ENCODE assay signal across 22 mouse cellular contexts in genomic region chr11:19714888-19715595, GRCm38 (mm10).
DNase-seq lines count a peak whose midpoint lies in the region; ATAC-seq and TF ChIP-seq lines count a peak whose summit lies in the region.
"Had no signal": no experiment of that assay in that cellular context is flagged by ENCODE, and none has a peak within 500 bp of the region (broad histone marks: within the 10 kb centered on the region; RNA-seq: fewer than 3 reads in every experiment).

No protein-coding gene starts in this region.

- no peak for DNase-seq in gastrocnemius, adult 2 months
- DNase-seq in gastrocnemius, postnatal 4 days (ENCODE audit: low spot score in 2 of 2), result no peak
- DNase-seq in midbrain, embryonic 11.5 days (ENCODE audit: low spot score, missing footprints), result peak; percentile 80
- no peak for DNase-seq in cerebellum, postnatal 36 days
- DNase-seq in cerebellum, adult 9-11 months, result no peak
- DNase-seq: cerebellum, adult 11 months; gastrocnemius, postnatal 14 days; heart, adult 2 months; kidney, adult 11 months; right cerebral cortex, adult 18-20 months; thymus, postnatal 25 days had no signal

- peak overlapping the region; percentile 69; the same call in 1 of the 2 replicates for H3K27ac ChIP-seq in gastrocnemius, adult 2 months
- H3K27ac ChIP-seq in midbrain, embryonic 11.5 days (ENCODE audit: low read depth, low read length), result no peak overlapping the region
- H3K27ac ChIP-seq in midbrain, embryonic 13.5 days, result no peak overlapping the region
- H3K27ac ChIP-seq in liver, embryonic 15.5 days (replicated peaks), result peak overlapping the region; percentile 3; the same call in 1 of the 2 replicates
- H3K27ac ChIP-seq: embryonic facial prominence, embryonic 15.5 days; forebrain, embryonic 15.5 days; heart, adult 2 months; heart, embryonic 13.5 days; left cerebral cortex, adult 2 months; limb, embryonic 15.5 days; macrophage; stomach, embryonic 15.5 days had no signal

- no peaks in the 10 kb centered on the region for H3K9me3 ChIP-seq in midbrain, embryonic 11.5 days (ENCODE audit: control insufficient read depth, low read length)
- no peaks in the 10 kb centered on the region for H3K9me3 ChIP-seq in midbrain, embryonic 13.5 days
- H3K9me3 ChIP-seq in liver, embryonic 15.5 days (replicated peaks), result no peaks in the 10 kb centered on the region
- H3K9me3 ChIP-seq: embryonic facial prominence, embryonic 15.5 days; forebrain, embryonic 15.5 days; hindbrain, embryonic 13.5 days; limb, embryonic 15.5 days; stomach, embryonic 15.5 days had no signal

- intact Hi-C loops in gastrocnemius, adult 2 months (cut with DNase I), result loop anchor here (5.0 kb wide), 2 partner anchors 98 to 693 kb away; no protein-coding TSS in a partner anchor

- no peak for TF ChIP-seq CTCF in gastrocnemius, adult 2 months (IDR thresholded peaks at IDR 0.05)

- H3K9ac ChIP-seq in midbrain, embryonic 11.5 days (ENCODE audit: low read length), result no peak overlapping the region
- no peak overlapping the region for H3K9ac ChIP-seq in midbrain, embryonic 13.5 days (replicated peaks)
- no peak overlapping the region for H3K9ac ChIP-seq in liver, embryonic 15.5 days
- H3K9ac ChIP-seq: embryonic facial prominence, embryonic 15.5 days; forebrain, embryonic 15.5 days; heart, embryonic 13.5 days; hindbrain, embryonic 13.5 days; limb, embryonic 15.5 days; stomach, embryonic 15.5 days had no signal

- 35% methylated on average over 8 of the region's 8 CpGs for WGBS in midbrain, embryonic 11.5 days
- 36% methylated on average over 8 of the region's 8 CpGs for WGBS in midbrain, embryonic 13.5 days
- 29% methylated on average over 8 of the region's 8 CpGs for WGBS in liver, embryonic 15.5 days (ENCODE audit: insufficient replicate concordance)

- no peaks in the 10 kb centered on the region for H3K4me1 ChIP-seq in midbrain, embryonic 11.5 days (ENCODE audit: control insufficient read depth, insufficient read depth, low read length)
- 0 out of 2 replicates have a peak, but pooled peaks cover 3% of the 10 kb centered on the region for H3K4me1 ChIP-seq in midbrain, embryonic 13.5 days (replicated peaks)
- no peaks in the 10 kb centered on the region for H3K4me1 ChIP-seq in liver, embryonic 15.5 days (replicated peaks)
- H3K4me1 ChIP-seq: limb, embryonic 15.5 days; stomach, embryonic 15.5 days had no signal

- no peaks in the 10 kb centered on the region for H3K36me3 ChIP-seq in midbrain, embryonic 11.5 days (ENCODE audit: control insufficient read depth, insufficient read depth, low read length)
- H3K36me3 ChIP-seq in midbrain, embryonic 13.5 days, result no peaks in the 10 kb centered on the region
- no peaks in the 10 kb centered on the region for H3K36me3 ChIP-seq in liver, embryonic 15.5 days (replicated peaks)
- H3K36me3 ChIP-seq: embryonic facial prominence, embryonic 15.5 days; forebrain, embryonic 15.5 days; heart, embryonic 13.5 days; hindbrain, embryonic 13.5 days; limb, embryonic 15.5 days; stomach, embryonic 15.5 days had no signal

- H3K4me3 ChIP-seq in gastrocnemius, adult 2 months, result no peak overlapping the region
- no peak overlapping the region for H3K4me3 ChIP-seq in midbrain, embryonic 11.5 days (ENCODE audit: low read depth, low read length)
- no peak overlapping the region for H3K4me3 ChIP-seq in midbrain, embryonic 13.5 days (replicated peaks)
- no peak overlapping the region for H3K4me3 ChIP-seq in liver, embryonic 15.5 days (replicated peaks)
- H3K4me3 ChIP-seq: embryonic facial prominence, embryonic 15.5 days; forebrain, embryonic 15.5 days; heart, adult 2 months; heart, embryonic 13.5 days; hindbrain, embryonic 13.5 days; left cerebral cortex, adult 2 months; limb, embryonic 15.5 days; stomach, embryonic 15.5 days had no signal

- no peaks in the 10 kb centered on the region for H3K27me3 ChIP-seq in midbrain, embryonic 11.5 days (ENCODE audit: control insufficient read depth, insufficient read depth, low read length)
- no peaks in the 10 kb centered on the region for H3K27me3 ChIP-seq in midbrain, embryonic 13.5 days
- H3K27me3 ChIP-seq in liver, embryonic 15.5 days, result no peaks in the 10 kb centered on the region
- H3K27me3 ChIP-seq: embryonic facial prominence, embryonic 15.5 days; forebrain, embryonic 15.5 days; heart, embryonic 13.5 days; limb, embryonic 15.5 days; stomach, embryonic 15.5 days had no signal

- ATAC-seq in midbrain, embryonic 11.5 days (ENCODE audit: low FRiP score), result no peak
- no peak for ATAC-seq in midbrain, embryonic 13.5 days
- ATAC-seq in liver, embryonic 15.5 days (ENCODE audit: insufficient read depth), result peak; percentile 78
- ATAC-seq: forebrain, embryonic 15.5 days; lung, postnatal 0 days had no signal

- no peak overlapping the region for H3K4me2 ChIP-seq in midbrain, embryonic 11.5 days
- no peak overlapping the region for H3K4me2 ChIP-seq in midbrain, embryonic 13.5 days (replicated peaks)
- H3K4me2 ChIP-seq in liver, embryonic 15.5 days, result no peak overlapping the region
- H3K4me2 ChIP-seq: forebrain, embryonic 15.5 days; hindbrain, embryonic 13.5 days; limb, embryonic 15.5 days; stomach, embryonic 15.5 days had no signal

Comparison
In these comparisons a context has a peak if more than half of its experiments do, and no peak if none do; other contexts are left out.
1. H3K27ac ChIP-seq: peak in gastrocnemius, adult 2 months (single experiment) and liver, embryonic 15.5 days (single experiment); none in midbrain, embryonic 11.5 days (single experiment) and midbrain, embryonic 13.5 days (single experiment).